Mouse (Mus musculus): ENCODE measurements around the gene Pcdh11x. TPM values are rescaled to one million over a fixed set of nuclear protein-coding genes. Genes with fewer than 3 reads are reported as not detected.
"Not testable (repeated sequence)": the region's sequence is repeated elsewhere in the genome, so short reads cannot be mapped to it uniquely, and the experiment has no call there.

The Pcdh11x gene
- total and polyA plus RNA-seq, 2 experiments from 2014 or later: 31.4 to 66.4 TPM

- ATAC-seq: no peak
- H3K4me2 ChIP-seq (ENCODE audit: low read depth): no peak overlapping the region
- DNase-seq: no peak
- H3K36me3 ChIP-seq (ENCODE audit: insufficient read depth): no peaks in the 10 kb centered on the region
- no peaks in the 10 kb centered on the region for H3K4me1 ChIP-seq (ENCODE audit: insufficient read depth)
- no peaks in the 10 kb centered on the region for H3K27me3 ChIP-seq (ENCODE audit: insufficient read depth, low read length)
- H3K4me3 ChIP-seq (ENCODE audit: low read depth, low read length): no peak overlapping the region
- no peak for TF ChIP-seq CTCF (IDR thresholded peaks at IDR 0.05; ENCODE audit: low read depth)
- H3K27ac ChIP-seq (ENCODE audit: low read depth, low read length): no peak overlapping the region
- no peak overlapping the region for H3K9ac ChIP-seq
- WGBS: 63% methylated on average over 4 of the region's 4 CpGs
- no peaks in the 10 kb centered on the region for H3K9me3 ChIP-seq (ENCODE audit: low read length)
Measured at GRCm38 (mm10) chrX:120618460-120618859, 328.4 kb downstream of the Pcdh11x start.

GRCm38 (mm10) chrX:120670236-120670635 lies 380.2 kb downstream of the Pcdh11x start:
- DNase-seq: peak; percentile 7
- not testable (repeated sequence) for H3K9ac ChIP-seq; H3K4me2 ChIP-seq (ENCODE audit: low read depth); H3K27me3 ChIP-seq (ENCODE audit: insufficient read depth, low read length); H3K4me3 ChIP-seq (ENCODE audit: low read depth, low read length); H3K4me1 ChIP-seq (ENCODE audit: insufficient read depth); H3K27ac ChIP-seq (ENCODE audit: low read depth, low read length); H3K36me3 ChIP-seq (ENCODE audit: insufficient read depth); H3K9me3 ChIP-seq (ENCODE audit: low read length)
- 79% methylated on average over 1 of the region's 1 CpGs for WGBS
- ATAC-seq: peak; percentile 32; the same call in 1 of the 2 replicates

DNA sequence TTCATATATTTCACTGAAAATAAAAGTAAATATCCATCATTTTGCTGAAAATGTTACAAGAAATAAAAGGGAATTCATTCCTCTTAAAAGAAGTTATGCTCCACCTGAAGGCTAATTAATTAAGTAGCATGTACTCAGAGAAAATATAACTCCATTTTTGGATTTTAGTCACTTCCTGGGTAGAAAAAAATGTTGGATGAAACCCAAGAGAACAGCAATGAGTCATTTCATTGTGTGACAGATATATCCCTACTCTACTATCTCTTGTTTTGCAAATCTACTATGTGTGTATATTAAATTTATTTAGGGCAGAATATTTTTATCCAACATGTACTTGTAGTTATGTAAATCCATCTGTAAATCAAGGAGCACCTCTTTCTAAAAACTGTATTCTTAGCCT lies 444.1 kb downstream of the Pcdh11x start:
- Histone ChIP-seq H3K27me3 (ENCODE audit: insufficient read depth, low read length) (no peaks in the 10 kb centered on the region), H3K4me3 (ENCODE audit: low read depth, low read length) (no peak overlapping the region), H3K4me2 (ENCODE audit: low read depth) (no peak overlapping the region), H3K36me3 (ENCODE audit: insufficient read depth) (no peaks in the 10 kb centered on the region), H3K4me1 (ENCODE audit: insufficient read depth) (no peaks in the 10 kb centered on the region), H3K27ac (ENCODE audit: low read depth, low read length) (no peak overlapping the region), H3K9ac (no peak overlapping the region), H3K9me3 (ENCODE audit: low read length) (no peaks in the 10 kb centered on the region)
- ATAC-seq (no peak), DNase-seq (no peak)
- no peak for TF ChIP-seq CTCF (IDR thresholded peaks at IDR 0.05; ENCODE audit: low read depth)

GRCm38 (mm10) chrX:120735792-120736191 lies 445.7 kb downstream of the Pcdh11x start:
- Histone ChIP-seq H3K27ac (ENCODE audit: low read depth, low read length) (no peak overlapping the region), H3K9ac (no peak overlapping the region), H3K36me3 (ENCODE audit: insufficient read depth) (no peaks in the 10 kb centered on the region), H3K27me3 (ENCODE audit: insufficient read depth, low read length) (no peaks in the 10 kb centered on the region), H3K4me3 (ENCODE audit: low read depth, low read length) (no peak overlapping the region), H3K4me1 (ENCODE audit: insufficient read depth) (no peaks in the 10 kb centered on the region), H3K9me3 (ENCODE audit: low read length) (no peaks in the 10 kb centered on the region), H3K4me2 (ENCODE audit: low read depth) (no peak overlapping the region)
- no peak for ATAC-seq
- DNase-seq: no peak
- WGBS: 29% methylated on average over 1 of the region's 1 CpGs
- TF ChIP-seq CTCF (IDR thresholded peaks at IDR 0.05; ENCODE audit: low read depth): no peak

GRCm38 (mm10) chrX:120944556-120944955 lies 654.5 kb downstream of the Pcdh11x start:
- DNase-seq (no peak), ATAC-seq (no peak)
- Histone ChIP-seq H3K4me2 (ENCODE audit: low read depth) (no peak overlapping the region), H3K4me1 (ENCODE audit: insufficient read depth) (no peaks in the 10 kb centered on the region), H3K9me3 (ENCODE audit: low read length) (no peaks in the 10 kb centered on the region), H3K36me3 (ENCODE audit: insufficient read depth) (no peaks in the 10 kb centered on the region), H3K27ac (ENCODE audit: low read depth, low read length) (no peak overlapping the region), H3K27me3 (ENCODE audit: insufficient read depth, low read length) (no peaks in the 10 kb centered on the region), H3K4me3 (ENCODE audit: low read depth, low read length) (no peak overlapping the region), H3K9ac (no peak overlapping the region)
- TF ChIP-seq CTCF (IDR thresholded peaks at IDR 0.05; ENCODE audit: low read depth): no peak
- 67% methylated on average over 3 of the region's 3 CpGs for WGBS

Other genes with a start within 250 kb of the Pcdh11x start
- gene H2afb3, start 22.8 kb downstream of the Pcdh11x start, total RNA-seq (2014; rRNA removed): not detected in 2 replicates
- not detected in 2 replicates for gene H2afb3, start 22.8 kb downstream of the Pcdh11x start, polyA plus RNA-seq (2015; fragmentation: Nextera tagmentation; extraction: Ambion mirVana)

Data from forebrain, postnatal 0 days (tissue).